Mouse (Mus musculus): ENCODE results near the gene Fbxo2. TPM values are rescaled to one million over a fixed set of nuclear protein-coding genes. Genes with fewer than 3 reads are reported as not detected.

The Fbxo2 gene
- total and polyA plus RNA-seq, 2 experiments, result 0.18 to 0.23 TPM

- 9% methylated on average over 17 of the region's 17 CpGs for WGBS
- no peaks in the 10 kb centered on the region for H3K36me3 ChIP-seq (ENCODE audit: control insufficient read depth, insufficient read depth, low read length)
- TF ChIP-seq CTCF (IDR thresholded peaks at IDR 0.05; ENCODE audit: low read depth, low read length) (no peak), POLR2A (IDR thresholded peaks at IDR 0.05; ENCODE audit: extremely low read depth, insufficient read depth, low read length) (no peak)
- H3K27ac ChIP-seq (replicated peaks; ENCODE audit: insufficient read depth, low read depth, low read length), result no peak overlapping the region
- DNase-seq (ENCODE audit: extremely low read depth, low read depth, low spot score), result no peak
- no peak overlapping the region for H3K9ac ChIP-seq (ENCODE audit: low read depth, low read length)
- peaks cover 16% of the 10 kb centered on the region for H3K27me3 ChIP-seq (ENCODE audit: control insufficient read depth, insufficient read depth, low read length)
- no peak overlapping the region for H3K4me3 ChIP-seq (ENCODE audit: insufficient read depth, low read depth, low read length)
- H3K4me1 ChIP-seq (ENCODE audit: control insufficient read depth, insufficient read depth, low read length), result peaks cover 2% of the 10 kb centered on the region
- no peaks in the 10 kb centered on the region for H3K79me2 ChIP-seq (ENCODE audit: control insufficient read depth, insufficient read depth, low read length)
Measured at GRCm38 (mm10) chr4:148165551-148165950, 5.1 kb downstream of the Fbxo2 start.

- H3K27ac ChIP-seq (replicated peaks; ENCODE audit: insufficient read depth, low read depth, low read length), result no peak overlapping the region
- H3K79me2 ChIP-seq (ENCODE audit: control insufficient read depth, insufficient read depth, low read length), result no peaks in the 10 kb centered on the region
- WGBS, result 18% methylated on average over 10 of the region's 10 CpGs
- H3K27me3 ChIP-seq (ENCODE audit: control insufficient read depth, insufficient read depth, low read length), result peaks cover 11% of the 10 kb centered on the region
- H3K9ac ChIP-seq (ENCODE audit: low read depth, low read length), result no peak overlapping the region
- H3K4me1 ChIP-seq (ENCODE audit: control insufficient read depth, insufficient read depth, low read length), result peaks cover 1% of the 10 kb centered on the region; the same call in 1 of the 2 replicates
- no peak for TF ChIP-seq POLR2A (IDR thresholded peaks at IDR 0.05; ENCODE audit: extremely low read depth, insufficient read depth, low read length)
- no peak for TF ChIP-seq CTCF (IDR thresholded peaks at IDR 0.05; ENCODE audit: low read depth, low read length)
- H3K4me3 ChIP-seq (ENCODE audit: insufficient read depth, low read depth, low read length), result no peak overlapping the region
- no peak for DNase-seq (ENCODE audit: extremely low read depth, low read depth, low spot score)
- no peaks in the 10 kb centered on the region for H3K36me3 ChIP-seq (ENCODE audit: control insufficient read depth, insufficient read depth, low read length)
Measured at GRCm38 (mm10) chr4:148166431-148166830, 6.0 kb downstream of the Fbxo2 start.

GRCm38 (mm10) chr4:148166986-148167385 is 6.6 kb downstream of the Fbxo2 start:
- no peaks in the 10 kb centered on the region for H3K79me2 ChIP-seq (ENCODE audit: control insufficient read depth, insufficient read depth, low read length)
- H3K9ac ChIP-seq (ENCODE audit: low read depth, low read length), result no peak overlapping the region
- TF ChIP-seq POLR2A (IDR thresholded peaks at IDR 0.05; ENCODE audit: extremely low read depth, insufficient read depth, low read length), result no peak
- peak; percentile 79 for TF ChIP-seq CTCF (IDR thresholded peaks at IDR 0.05; ENCODE audit: low read depth, low read length)
- H3K27ac ChIP-seq (replicated peaks; ENCODE audit: insufficient read depth, low read depth, low read length), result no peak overlapping the region
- 15% methylated on average over 4 of the region's 4 CpGs for WGBS
- H3K4me3 ChIP-seq (ENCODE audit: insufficient read depth, low read depth, low read length), result no peak overlapping the region
- DNase-seq (ENCODE audit: extremely low read depth, low read depth, low spot score), result peak; percentile 28
- H3K27me3 ChIP-seq (ENCODE audit: control insufficient read depth, insufficient read depth, low read length), result peaks cover 10% of the 10 kb centered on the region
- H3K36me3 ChIP-seq (ENCODE audit: control insufficient read depth, insufficient read depth, low read length), result no peaks in the 10 kb centered on the region
- peaks cover 1% of the 10 kb centered on the region; the same call in 1 of the 2 replicates for H3K4me1 ChIP-seq (ENCODE audit: control insufficient read depth, insufficient read depth, low read length)

- 17% methylated on average over 7 of the region's 7 CpGs for WGBS
- peaks cover 10% of the 10 kb centered on the region for H3K27me3 ChIP-seq (ENCODE audit: control insufficient read depth, insufficient read depth, low read length)
- no peak overlapping the region for H3K27ac ChIP-seq (replicated peaks; ENCODE audit: insufficient read depth, low read depth, low read length)
- peak; percentile 50 for DNase-seq (ENCODE audit: extremely low read depth, low read depth, low spot score)
- no peak overlapping the region for H3K4me3 ChIP-seq (ENCODE audit: insufficient read depth, low read depth, low read length)
- TF ChIP-seq POLR2A (IDR thresholded peaks at IDR 0.05; ENCODE audit: extremely low read depth, insufficient read depth, low read length), result no peak
- peak; percentile 84 for TF ChIP-seq CTCF (IDR thresholded peaks at IDR 0.05; ENCODE audit: low read depth, low read length)
- H3K79me2 ChIP-seq (ENCODE audit: control insufficient read depth, insufficient read depth, low read length), result no peaks in the 10 kb centered on the region
- H3K36me3 ChIP-seq (ENCODE audit: control insufficient read depth, insufficient read depth, low read length), result no peaks in the 10 kb centered on the region
- H3K9ac ChIP-seq (ENCODE audit: low read depth, low read length), result no peak overlapping the region
- peaks cover 1% of the 10 kb centered on the region; the same call in 1 of the 2 replicates for H3K4me1 ChIP-seq (ENCODE audit: control insufficient read depth, insufficient read depth, low read length)
Measured at GRCm38 (mm10) chr4:148168287-148168686, 7.9 kb downstream of the Fbxo2 start.

GRCm38 (mm10) chr4:148169586-148169985 is 9.2 kb downstream of the Fbxo2 start:
- Histone ChIP-seq H3K27me3 (ENCODE audit: control insufficient read depth, insufficient read depth, low read length) (peaks cover 13% of the 10 kb centered on the region), H3K4me1 (ENCODE audit: control insufficient read depth, insufficient read depth, low read length) (no peaks in the 10 kb centered on the region), H3K36me3 (ENCODE audit: control insufficient read depth, insufficient read depth, low read length) (no peaks in the 10 kb centered on the region), H3K9ac (ENCODE audit: low read depth, low read length) (no peak overlapping the region), H3K79me2 (ENCODE audit: control insufficient read depth, insufficient read depth, low read length) (no peaks in the 10 kb centered on the region), H3K4me3 (ENCODE audit: insufficient read depth, low read depth, low read length) (no peak overlapping the region), H3K27ac (replicated peaks; ENCODE audit: insufficient read depth, low read depth, low read length) (no peak overlapping the region)
- WGBS, result 24% methylated on average over 15 of the region's 15 CpGs
- DNase-seq (ENCODE audit: extremely low read depth, low read depth, low spot score), result no peak
- TF ChIP-seq POLR2A (IDR thresholded peaks at IDR 0.05; ENCODE audit: extremely low read depth, insufficient read depth, low read length) (no peak), CTCF (IDR thresholded peaks at IDR 0.05; ENCODE audit: low read depth, low read length) (no peak)

- DNase-seq (ENCODE audit: extremely low read depth, low read depth, low spot score), result peak; percentile 32
- Histone ChIP-seq H3K9ac (ENCODE audit: low read depth, low read length) (no peak overlapping the region), H3K27ac (replicated peaks; ENCODE audit: insufficient read depth, low read depth, low read length) (no peak overlapping the region), H3K4me1 (ENCODE audit: control insufficient read depth, insufficient read depth, low read length) (no peaks in the 10 kb centered on the region), H3K36me3 (ENCODE audit: control insufficient read depth, insufficient read depth, low read length) (no peaks in the 10 kb centered on the region), H3K4me3 (ENCODE audit: insufficient read depth, low read depth, low read length) (no peak overlapping the region), H3K79me2 (ENCODE audit: control insufficient read depth, insufficient read depth, low read length) (no peaks in the 10 kb centered on the region), H3K27me3 (ENCODE audit: control insufficient read depth, insufficient read depth, low read length) (peaks cover 9% of the 10 kb centered on the region)
- 4% methylated on average over 2 of the region's 2 CpGs for WGBS
- TF ChIP-seq POLR2A (IDR thresholded peaks at IDR 0.05; ENCODE audit: extremely low read depth, insufficient read depth, low read length) (no peak), CTCF (IDR thresholded peaks at IDR 0.05; ENCODE audit: low read depth, low read length) (peak; percentile 96)
Measured at GRCm38 (mm10) chr4:148170842-148171241, 10.4 kb downstream of the Fbxo2 start.
